Mouse (Mus musculus): ENCODE results near the gene Bfsp2. TPM values are rescaled to one million over a fixed set of nuclear protein-coding genes. Genes with fewer than 3 reads are reported as not detected.

Bfsp2 gene
- polyA plus RNA-seq, 1 experiment, result 8.3 TPM

DNA sequence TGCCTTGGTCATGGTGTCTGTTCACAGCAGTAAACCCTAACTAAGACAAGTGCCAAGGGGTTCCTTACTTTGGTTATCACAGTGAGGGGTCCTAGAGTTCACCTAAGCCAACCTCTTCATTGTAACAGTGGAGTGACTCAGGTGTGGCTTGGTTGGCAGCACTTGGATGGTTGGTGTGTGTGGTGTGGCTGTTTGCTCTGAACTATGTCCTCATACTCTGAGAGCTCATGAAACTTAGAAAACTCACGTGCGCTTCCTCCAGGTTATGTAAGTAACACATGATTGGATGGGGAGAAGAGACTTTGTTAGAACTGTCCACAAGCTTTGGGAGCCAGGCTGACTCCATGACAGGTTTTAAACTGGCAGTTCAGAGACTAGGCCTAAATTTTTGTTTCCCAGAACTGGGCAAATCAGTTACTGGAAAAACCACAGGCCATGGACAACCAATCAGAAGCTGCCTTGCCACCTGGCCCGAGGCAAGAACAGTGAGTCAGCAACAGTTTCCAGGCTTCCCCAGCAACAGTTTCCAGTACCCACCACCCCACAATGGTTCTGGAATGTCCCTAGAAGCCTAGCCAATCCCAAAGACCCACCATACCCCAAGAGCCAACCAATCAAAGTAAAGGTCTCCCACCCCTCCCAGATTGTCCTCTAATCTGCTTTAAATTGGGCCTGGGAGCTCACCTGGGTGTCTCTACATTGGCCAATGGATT lies 23.5 kb upstream of the Bfsp2 start:
- H3K4me1 ChIP-seq (ENCODE audit: control insufficient read depth, insufficient read depth, low read length), result peaks cover 5% of the 10 kb centered on the region
- TF ChIP-seq POLR2A (IDR thresholded peaks at IDR 0.05; ENCODE audit: extremely low read depth, insufficient read depth, low read length) (no peak), CTCF (IDR thresholded peaks at IDR 0.05; ENCODE audit: extremely low read depth, insufficient read depth, low read length) (no peak)
- no peak overlapping the region for H3K27ac ChIP-seq (ENCODE audit: insufficient read depth, low read length)

DNA sequence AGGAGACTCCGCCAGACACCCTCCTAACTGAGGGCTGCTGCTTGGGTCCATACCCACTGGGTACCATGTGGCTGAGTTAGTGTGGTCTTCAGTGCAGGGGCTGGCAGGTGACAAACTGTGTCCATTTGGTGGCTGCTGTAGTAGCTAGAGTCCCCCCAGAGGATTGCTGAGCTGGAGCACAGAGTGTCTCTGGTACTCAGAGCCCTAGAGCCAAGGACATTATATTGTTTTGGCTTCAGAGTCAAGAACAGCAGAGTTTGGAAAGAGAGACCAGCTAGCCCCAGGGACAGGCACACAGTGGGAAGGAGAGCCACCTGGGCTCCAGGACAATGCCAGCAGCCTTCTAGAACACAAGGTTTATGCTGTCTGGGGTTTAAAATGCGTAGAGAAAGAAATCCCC lies 22.4 kb upstream of the Bfsp2 start:
- TF ChIP-seq POLR2A (IDR thresholded peaks at IDR 0.05; ENCODE audit: extremely low read depth, insufficient read depth, low read length) (no peak), CTCF (IDR thresholded peaks at IDR 0.05; ENCODE audit: extremely low read depth, insufficient read depth, low read length) (no peak)
- Histone ChIP-seq H3K27ac (ENCODE audit: insufficient read depth, low read length) (no peak overlapping the region), H3K4me1 (ENCODE audit: control insufficient read depth, insufficient read depth, low read length) (peaks cover 5% of the 10 kb centered on the region), H3K4me3 (ENCODE audit: insufficient read depth, low read length) (no peak overlapping the region)

More for the DNA sequence above, 23.5 kb upstream of the Bfsp2 start:
- no peak overlapping the region for H3K4me3 ChIP-seq (ENCODE audit: insufficient read depth, low read length)

DNA sequence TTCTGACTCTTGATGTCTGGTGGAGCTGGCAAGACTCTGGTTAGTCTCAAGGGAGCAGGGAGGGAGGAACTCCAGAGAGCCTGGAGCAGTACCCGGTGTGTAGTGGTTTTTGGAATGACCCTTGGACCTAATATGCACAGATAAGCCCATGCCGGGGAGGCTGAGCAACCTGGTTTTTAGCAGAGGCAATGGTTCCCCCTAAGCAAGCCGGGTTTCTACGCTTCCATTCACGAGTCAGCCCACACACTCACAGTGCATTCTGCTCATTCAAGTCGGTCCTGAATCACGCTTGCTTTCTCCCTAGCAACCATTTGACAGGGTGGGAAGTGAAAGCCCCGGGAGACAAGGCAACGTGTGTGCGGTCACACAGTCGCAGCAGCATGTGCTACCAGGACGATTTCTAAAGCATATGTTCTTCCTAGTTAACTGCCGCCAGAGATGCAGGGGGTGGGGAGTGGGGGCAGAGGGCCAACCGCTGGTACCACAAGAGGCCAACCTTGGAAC lies 21.7 kb upstream of the Bfsp2 start:
- Histone ChIP-seq H3K4me3 (ENCODE audit: insufficient read depth, low read length) (no peak overlapping the region), H3K27ac (ENCODE audit: insufficient read depth, low read length) (no peak overlapping the region), H3K4me1 (ENCODE audit: control insufficient read depth, insufficient read depth, low read length) (peaks cover 5% of the 10 kb centered on the region)
- TF ChIP-seq CTCF (IDR thresholded peaks at IDR 0.05; ENCODE audit: extremely low read depth, insufficient read depth, low read length) (no peak), POLR2A (IDR thresholded peaks at IDR 0.05; ENCODE audit: extremely low read depth, insufficient read depth, low read length) (no peak)

DNA sequence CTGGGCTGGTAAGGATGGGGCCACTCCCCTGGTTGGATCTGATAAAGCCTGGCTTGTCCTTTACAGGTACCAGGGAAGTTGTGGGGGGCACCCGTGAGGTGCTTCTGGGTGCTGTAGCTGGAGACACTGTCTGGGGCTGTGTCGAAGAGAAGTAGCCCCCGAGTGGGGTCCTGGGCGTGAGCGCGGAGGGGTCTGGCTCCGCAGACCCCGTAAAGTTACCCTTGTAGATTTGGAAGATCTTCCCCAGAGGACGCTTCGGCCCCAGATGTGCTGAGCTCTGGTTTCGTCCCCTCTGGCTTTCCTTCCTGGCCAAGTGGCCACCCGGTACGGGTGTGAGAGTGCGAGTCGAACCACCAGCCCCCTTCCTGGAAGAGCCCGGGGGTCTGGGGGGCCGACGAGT lies 19.1 kb upstream of the Bfsp2 start:
- no peak overlapping the region for H3K27ac ChIP-seq (ENCODE audit: insufficient read depth, low read length)
- TF ChIP-seq CTCF (IDR thresholded peaks at IDR 0.05; ENCODE audit: extremely low read depth, insufficient read depth, low read length), result no peak
- no peak for TF ChIP-seq POLR2A (IDR thresholded peaks at IDR 0.05; ENCODE audit: extremely low read depth, insufficient read depth, low read length)
- H3K4me1 ChIP-seq (ENCODE audit: control insufficient read depth, insufficient read depth, low read length), result peaks cover 3% of the 10 kb centered on the region
- no peak overlapping the region for H3K4me3 ChIP-seq (ENCODE audit: insufficient read depth, low read length)

DNA sequence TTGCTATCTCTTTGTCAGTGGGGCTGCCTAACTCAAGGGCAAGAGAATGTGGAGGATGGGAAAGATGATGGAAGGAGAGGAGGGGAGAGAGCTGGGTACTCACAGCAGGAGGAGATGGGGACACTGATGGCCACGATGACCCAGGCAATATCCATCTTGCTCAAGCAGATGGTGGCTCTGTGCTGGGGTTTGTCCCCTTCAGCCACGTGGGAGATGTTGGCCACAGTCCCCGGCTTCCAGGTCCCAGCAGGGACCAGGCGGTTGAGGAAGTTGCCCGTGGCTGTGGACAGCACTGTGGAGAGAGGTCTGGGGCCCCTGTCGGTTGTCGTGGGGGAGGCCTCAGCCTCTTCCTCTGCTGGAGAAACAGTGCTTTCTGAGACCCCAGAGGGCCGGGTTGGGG lies 18.5 kb upstream of the Bfsp2 start:
- Histone ChIP-seq H3K27ac (ENCODE audit: insufficient read depth, low read length) (no peak overlapping the region), H3K4me3 (ENCODE audit: insufficient read depth, low read length) (no peak overlapping the region), H3K4me1 (ENCODE audit: control insufficient read depth, insufficient read depth, low read length) (peaks cover 3% of the 10 kb centered on the region)
- no peak for TF ChIP-seq POLR2A (IDR thresholded peaks at IDR 0.05; ENCODE audit: extremely low read depth, insufficient read depth, low read length)
- TF ChIP-seq CTCF (IDR thresholded peaks at IDR 0.05; ENCODE audit: extremely low read depth, insufficient read depth, low read length), result no peak

DNA sequence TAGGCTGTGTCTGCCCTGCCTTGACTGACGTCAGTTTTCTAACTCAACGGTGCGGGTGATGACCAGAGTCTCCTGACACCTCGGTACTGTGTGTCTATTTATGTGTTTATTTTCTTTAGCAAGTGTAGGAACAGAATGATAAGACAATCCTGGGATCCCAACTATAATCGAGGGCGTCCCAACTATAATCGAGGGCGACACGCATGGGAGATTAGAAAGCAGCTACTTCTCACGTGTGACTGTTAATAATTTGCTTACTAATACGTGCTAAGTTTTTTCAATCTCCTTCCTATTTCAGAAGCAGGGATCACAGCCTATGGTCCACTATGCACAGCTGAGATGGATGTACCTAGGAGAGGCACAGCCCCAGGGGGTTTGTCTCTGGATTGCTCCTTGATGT lies 15.2 kb upstream of the Bfsp2 start:
- no peak for TF ChIP-seq POLR2A (IDR thresholded peaks at IDR 0.05; ENCODE audit: extremely low read depth, insufficient read depth, low read length)
- no peak for TF ChIP-seq CTCF (IDR thresholded peaks at IDR 0.05; ENCODE audit: extremely low read depth, insufficient read depth, low read length)
- Histone ChIP-seq H3K4me1 (ENCODE audit: control insufficient read depth, insufficient read depth, low read length) (peaks cover 2% of the 10 kb centered on the region), H3K27ac (ENCODE audit: insufficient read depth, low read length) (no peak overlapping the region), H3K4me3 (ENCODE audit: insufficient read depth, low read length) (no peak overlapping the region)

DNA sequence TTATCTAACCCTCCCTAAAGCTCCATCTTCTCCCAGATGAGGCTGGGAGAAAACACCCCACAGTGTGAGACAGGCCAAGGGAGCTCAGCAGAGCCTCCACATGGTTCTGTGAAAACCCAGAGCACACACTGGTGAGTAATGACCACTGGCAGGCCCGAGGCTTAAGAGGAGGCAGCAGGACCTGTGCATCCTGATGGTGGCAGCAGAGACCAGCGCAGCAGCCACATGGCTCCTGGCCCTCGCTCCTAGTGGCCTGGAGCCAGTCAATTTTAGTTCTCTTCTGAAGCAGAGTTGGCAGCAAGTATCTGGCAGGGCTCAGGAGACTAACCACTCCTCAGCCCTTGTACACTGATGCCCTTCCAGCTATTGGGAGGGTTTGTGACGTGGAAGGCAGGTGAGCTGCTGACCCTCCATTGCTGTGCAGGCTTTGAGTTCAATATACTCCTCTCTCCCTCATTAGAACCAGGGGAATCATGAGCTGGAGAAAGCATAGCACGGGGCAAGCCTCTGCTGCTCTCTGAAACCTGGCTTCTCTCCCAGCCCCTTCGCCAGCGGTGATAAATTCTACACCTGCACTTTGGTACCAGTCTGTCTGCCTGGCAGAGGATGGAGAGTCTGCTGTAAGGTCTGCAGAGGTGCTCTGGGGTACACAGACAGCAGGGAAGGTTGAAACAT lies 14.3 kb upstream of the Bfsp2 start:
- TF ChIP-seq POLR2A (IDR thresholded peaks at IDR 0.05; ENCODE audit: extremely low read depth, insufficient read depth, low read length) (no peak), CTCF (IDR thresholded peaks at IDR 0.05; ENCODE audit: extremely low read depth, insufficient read depth, low read length) (peak; percentile 95)
- Histone ChIP-seq H3K4me1 (ENCODE audit: control insufficient read depth, insufficient read depth, low read length) (peaks cover 2% of the 10 kb centered on the region), H3K4me3 (ENCODE audit: insufficient read depth, low read length) (no peak overlapping the region), H3K27ac (ENCODE audit: insufficient read depth, low read length) (no peak overlapping the region)

DNA sequence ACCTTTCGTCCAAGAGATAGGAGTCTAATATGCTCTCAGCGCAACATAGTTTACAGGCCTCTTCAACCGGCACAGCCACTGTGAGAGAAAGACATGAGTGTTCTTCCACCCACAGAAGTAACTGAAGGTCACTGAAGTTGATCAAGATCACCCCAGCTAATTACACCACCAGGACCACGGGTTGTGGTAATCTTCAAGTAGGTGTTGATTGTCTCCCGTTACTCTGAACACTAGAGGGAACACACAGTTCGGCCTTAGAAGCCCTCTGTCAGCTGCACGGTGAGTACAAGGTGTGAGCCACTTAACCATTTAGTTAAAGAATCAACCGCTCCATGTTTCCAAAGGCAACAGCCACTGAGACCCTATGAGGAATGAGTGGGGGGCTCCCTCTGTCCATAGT lies 11.8 kb upstream of the Bfsp2 start:
- TF ChIP-seq POLR2A (IDR thresholded peaks at IDR 0.05; ENCODE audit: extremely low read depth, insufficient read depth, low read length) (no peak), CTCF (IDR thresholded peaks at IDR 0.05; ENCODE audit: extremely low read depth, insufficient read depth, low read length) (no peak)
- H3K27ac ChIP-seq (ENCODE audit: insufficient read depth, low read length), result no peak overlapping the region
- H3K4me3 ChIP-seq (ENCODE audit: insufficient read depth, low read length), result no peak overlapping the region
- peaks cover 2% of the 10 kb centered on the region for H3K4me1 ChIP-seq (ENCODE audit: control insufficient read depth, insufficient read depth, low read length)

DNA sequence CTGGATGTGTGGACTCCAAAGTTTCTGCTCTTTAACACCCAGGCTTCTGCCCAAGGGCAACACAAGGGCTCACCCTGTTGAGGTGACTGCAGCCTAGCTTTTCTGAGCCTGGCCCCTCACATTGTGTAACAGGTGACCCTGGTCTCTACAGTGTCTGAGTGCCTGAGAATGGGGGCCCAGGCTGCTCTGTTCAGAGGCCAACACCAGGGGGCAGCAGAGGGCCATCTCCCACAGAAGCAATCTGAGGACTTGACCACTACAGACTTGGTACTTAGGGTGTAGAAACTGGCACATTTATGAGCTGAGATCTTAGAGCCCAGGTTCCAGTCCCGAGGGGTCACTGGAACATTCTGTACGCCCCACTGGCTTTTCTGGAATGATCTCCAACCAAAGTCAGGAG lies 10.2 kb upstream of the Bfsp2 start:
- Histone ChIP-seq H3K27ac (ENCODE audit: insufficient read depth, low read length) (no peak overlapping the region), H3K4me3 (ENCODE audit: insufficient read depth, low read length) (no peak overlapping the region), H3K4me1 (ENCODE audit: control insufficient read depth, insufficient read depth, low read length) (peaks cover 2% of the 10 kb centered on the region)
- TF ChIP-seq CTCF (IDR thresholded peaks at IDR 0.05; ENCODE audit: extremely low read depth, insufficient read depth, low read length) (peak; percentile 80), POLR2A (IDR thresholded peaks at IDR 0.05; ENCODE audit: extremely low read depth, insufficient read depth, low read length) (no peak)

DNA sequence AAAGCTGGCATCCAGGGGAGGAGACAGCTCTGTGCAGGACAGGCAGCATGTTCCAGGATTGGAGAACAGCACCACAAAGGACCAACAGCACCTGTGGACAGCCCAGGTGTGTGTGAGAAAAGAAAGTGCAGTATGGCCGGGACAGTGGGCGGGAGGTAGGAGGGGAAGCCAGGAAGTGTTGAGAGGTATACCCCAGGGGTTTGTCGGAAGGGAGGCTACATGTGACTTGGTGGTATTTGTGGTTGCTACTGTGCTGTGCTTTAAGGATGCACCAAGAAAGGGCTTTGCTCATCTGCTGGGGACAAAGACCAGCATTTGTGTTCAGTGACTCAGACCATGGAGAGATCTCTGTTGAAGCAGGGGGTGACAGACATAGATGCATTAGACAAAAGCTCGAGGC lies 9.7 kb upstream of the Bfsp2 start:
- no peak overlapping the region for H3K27ac ChIP-seq (ENCODE audit: insufficient read depth, low read length)
- H3K4me1 ChIP-seq (ENCODE audit: control insufficient read depth, insufficient read depth, low read length), result peaks cover 2% of the 10 kb centered on the region
- no peak overlapping the region for H3K4me3 ChIP-seq (ENCODE audit: insufficient read depth, low read length)
- TF ChIP-seq CTCF (IDR thresholded peaks at IDR 0.05; ENCODE audit: extremely low read depth, insufficient read depth, low read length) (no peak), POLR2A (IDR thresholded peaks at IDR 0.05; ENCODE audit: extremely low read depth, insufficient read depth, low read length) (no peak)
